Mouse (Mus musculus) G1E (cell line): Measurements from ENCODE around the gene Actr6.

Experiments
- CTCF ChIP-seq: IDR thresholded peaks from 2 replicates; pipeline ENCODE4 v1.5.1; 2012; ENCODE audit warnings: low read depth, low read length, inconsistent platforms, mixed read lengths
- GATA1 ChIP-seq: IDR thresholded peaks from 2 replicates; pipeline ENCODE4 v1.6.1; 2012; ENCODE audit warnings: borderline replicate concordance, low read length, inconsistent platforms, mixed read lengths
- POLR2AphosphoS5 ChIP-seq: IDR thresholded peaks from 2 replicates; pipeline ENCODE4 v1.6.1; 2012; ENCODE audit warnings: low read depth, low read length, inconsistent platforms; ENCODE audit not compliant: insufficient replicate concordance
- TAL1 ChIP-seq: conservative IDR thresholded peaks from 2 replicates; pipeline ENCODE4 v1.6.1; 2012; ENCODE audit warnings: low read depth, low read length, inconsistent platforms, mixed read lengths

DNA sequence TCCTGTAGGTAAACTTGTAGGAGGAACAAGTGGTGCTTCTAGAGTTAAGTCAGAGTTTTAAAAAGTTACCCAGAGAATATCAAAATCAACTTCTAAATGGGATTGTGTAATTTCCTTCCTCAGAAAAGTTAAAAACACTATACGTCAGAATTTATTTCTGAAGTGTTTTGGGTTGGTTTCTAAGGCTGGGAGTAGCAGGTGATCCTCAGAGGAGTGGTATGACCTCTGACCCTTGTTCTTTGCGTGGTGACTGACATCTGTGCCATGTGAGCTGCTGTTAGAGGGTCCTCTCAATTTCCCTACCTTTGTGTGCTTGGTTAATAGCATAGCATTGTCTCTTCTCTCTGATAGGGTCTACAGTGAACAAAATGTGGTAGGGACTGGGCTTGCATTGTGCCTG is 39.8 kb upstream of the Actr6 start:
- TF ChIP-seq CTCF (no peak), GATA1 (no peak), POLR2AphosphoS5 (no peak), TAL1 (no peak)
